Comparison of ENCODE assay signal across 21 mouse cellular contexts in genomic region chr6:55299482-55299881, GRCm38 (mm10). TPM values are rescaled to one million over a fixed set of nuclear protein-coding genes. Genes with fewer than 3 reads are reported as not detected.
DNase-seq lines count a peak whose midpoint lies in the region; ATAC-seq lines count a peak whose summit lies in the region.
"Had no signal": no experiment of that assay in that cellular context is flagged by ENCODE, and none has a peak within 500 bp of the region (broad histone marks: within the 10 kb centered on the region; RNA-seq: fewer than 3 reads in every experiment).

No protein-coding gene starts in this region.

- H3K9ac ChIP-seq in intestine, embryonic 15.5 days = no peak overlapping the region
- H3K9ac ChIP-seq in liver, embryonic 16.5 days (ENCODE audit: low read depth, low read length) = no peak overlapping the region
- H3K9ac ChIP-seq: heart, embryonic 15.5 days had no signal

- H3K4me3 ChIP-seq in intestine, embryonic 15.5 days (replicated peaks) = no peak overlapping the region
- H3K4me3 ChIP-seq in liver, embryonic 16.5 days (ENCODE audit: low read depth, low read length) = no peak overlapping the region
- H3K4me3 ChIP-seq: gastrocnemius, adult 2 months; heart, embryonic 15.5 days had no signal

- H3K4me2 ChIP-seq in intestine, embryonic 15.5 days (replicated peaks) = no peak overlapping the region
- H3K4me2 ChIP-seq in liver, embryonic 16.5 days (ENCODE audit: low read depth, low read length) = no peak overlapping the region
- H3K4me2 ChIP-seq: heart, embryonic 15.5 days had no signal

- no peaks in the 10 kb centered on the region for H3K36me3 ChIP-seq in intestine, embryonic 15.5 days
- H3K36me3 ChIP-seq in liver, embryonic 16.5 days (ENCODE audit: control insufficient read depth, insufficient read depth) = no peaks in the 10 kb centered on the region
- H3K36me3 ChIP-seq: heart, embryonic 15.5 days had no signal

- no peaks in the 10 kb centered on the region for H3K9me3 ChIP-seq in intestine, embryonic 15.5 days
- H3K9me3 ChIP-seq in liver, embryonic 16.5 days (replicated peaks; ENCODE audit: control insufficient read depth, low read length) = no peaks in the 10 kb centered on the region
- H3K9me3 ChIP-seq: heart, embryonic 15.5 days had no signal

- peak; percentile 81 for ATAC-seq in intestine, embryonic 15.5 days
- peak; percentile 60 for ATAC-seq in liver, embryonic 16.5 days (ENCODE audit: low read depth)
- ATAC-seq: activated CD4-positive, CD25-positive, alpha-beta regulatory T cell, adult 4 months; forebrain, embryonic 16.5 days had no signal

- DNase-seq in c-Kit-positive CD71-positive TER-119-negative erythroid progenitor cells, embryonic 14.5 days (ENCODE audit: low read depth) = peak; percentile 51
- peak; percentile 62 to 70 for DNase-seq in kidney, postnatal 36 days
- DNase-seq in ovary, postnatal 36 days (ENCODE audit: low spot score) = no peak
- no peak for DNase-seq in left cerebral cortex, adult 8-10 months (ENCODE audit: low spot score in 2 of 2)
- no peak for DNase-seq in heart, adult 9 months (ENCODE audit: low spot score in 2 of 2)
- no peak for DNase-seq in right cerebral cortex, postnatal 4 days
- DNase-seq: cerebellum, adult 11 months; cerebellum, postnatal 14 days; gastrocnemius, adult 2 months; heart, adult 11 months; layer of hippocampus, adult 9-11 months; lung, postnatal 10 days; right cerebral cortex, postnatal 25 days; thymus, postnatal 4 days had no signal

- no peaks in the 10 kb centered on the region for H3K4me1 ChIP-seq in intestine, embryonic 15.5 days (replicated peaks)
- H3K4me1 ChIP-seq in liver, embryonic 16.5 days (ENCODE audit: control insufficient read depth, low read depth, low read length) = peaks cover 9% of the 10 kb centered on the region

- no peaks in the 10 kb centered on the region for H3K27me3 ChIP-seq in intestine, embryonic 15.5 days (replicated peaks)
- H3K27me3 ChIP-seq in liver, embryonic 16.5 days (ENCODE audit: control insufficient read depth, insufficient read depth, low read depth, low read length) = no peaks in the 10 kb centered on the region
- H3K27me3 ChIP-seq: heart, embryonic 15.5 days; Patski had no signal

- 70% methylated on average over 8 of the region's 8 CpGs for WGBS in intestine, embryonic 15.5 days
- 22% methylated on average over 8 of the region's 8 CpGs for WGBS in liver, embryonic 16.5 days (ENCODE audit: insufficient replicate concordance)

- no peak overlapping the region for H3K27ac ChIP-seq in intestine, embryonic 15.5 days
- no peak overlapping the region for H3K27ac ChIP-seq in liver, embryonic 16.5 days (ENCODE audit: low read length)
- H3K27ac ChIP-seq: gastrocnemius, adult 2 months; heart, embryonic 15.5 days; stomach, postnatal 0 days had no signal

RNA-seq across cellular contexts. Expression of gene Aqp1, which starts 36.8 kb away (rescaled TPM):
- polyA plus RNA-seq in intestine, embryonic 15.5 days (2015; fragmentation: Nextera tagmentation; extraction: Ambion mirVana) = 16.4 and 20.0 TPM in 2 replicates
- polyA plus RNA-seq in liver, embryonic 16.5 days (2015; fragmentation: Nextera tagmentation; extraction: Ambion mirVana) = 75.9 and 78.9 TPM in 2 replicates
- total RNA-seq in left cerebral cortex, adult 8-10 months (2022) = 1 to 10 TPM in 3 of 4 experiments, under 1 TPM in 1; 0.59 to 4.8 (median 1.4) TPM

Comparison
In these comparisons a context has a peak if more than half of its experiments do, and no peak if none do; other contexts are left out.
1. DNase-seq: peak in c-Kit-positive CD71-positive TER-119-negative erythroid progenitor cells, embryonic 14.5 days (single experiment) and kidney, postnatal 36 days (2 of 2); none in ovary, postnatal 36 days (single experiment), left cerebral cortex, adult 8-10 months (0 of 2), heart, adult 9 months (0 of 2) and right cerebral cortex, postnatal 4 days (single experiment).